Mouse (Mus musculus) heart, postnatal 4 days (tissue): ENCODE measurements around the gene Lgals1. TPM values are rescaled to one million over a fixed set of nuclear protein-coding genes. Genes with fewer than 3 reads are reported as not detected.

Source experiments
- DNase-seq: peaks from one replicate; pipeline ENCODE4 v3.0.0; 2021
- microRNA-seq, 2 experiments: library from miRNA; unstranded; fragments of <30 nt; microRNA quantifications; one replicate each; pipeline ENCODE4 v1.2.0; 2021 to 2022
- total RNA-seq, 2 experiments: library from RNA; stranded (reverse); gene quantifications; 2 replicates each; pipeline ENCODE4 v1.2.3; 2021

Lgals1 gene
- total RNA-seq, 2 experiments from 2014 or later: 465 to 471 TPM

DNA sequence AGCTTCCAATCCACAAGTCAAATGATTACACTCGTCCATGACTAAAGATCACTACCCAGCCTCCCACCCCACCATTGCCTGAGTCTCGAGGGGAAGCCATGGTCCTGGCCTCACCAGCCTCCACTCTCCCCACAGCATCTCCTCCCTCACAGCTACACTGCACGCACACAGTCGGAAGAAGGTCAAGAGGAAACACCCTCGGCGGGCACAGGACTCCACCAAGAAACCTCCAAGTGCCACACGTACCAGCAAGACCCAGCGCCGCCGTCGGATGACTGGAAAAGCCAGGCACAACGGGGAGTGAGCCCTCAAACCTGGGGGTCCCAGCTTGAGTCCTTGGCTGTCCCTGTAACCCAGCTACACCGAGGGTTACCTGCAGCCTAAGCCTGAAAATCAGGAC, 13.8 kb downstream of the Lgals1 start:
- no peak for DNase-seq

DNA sequence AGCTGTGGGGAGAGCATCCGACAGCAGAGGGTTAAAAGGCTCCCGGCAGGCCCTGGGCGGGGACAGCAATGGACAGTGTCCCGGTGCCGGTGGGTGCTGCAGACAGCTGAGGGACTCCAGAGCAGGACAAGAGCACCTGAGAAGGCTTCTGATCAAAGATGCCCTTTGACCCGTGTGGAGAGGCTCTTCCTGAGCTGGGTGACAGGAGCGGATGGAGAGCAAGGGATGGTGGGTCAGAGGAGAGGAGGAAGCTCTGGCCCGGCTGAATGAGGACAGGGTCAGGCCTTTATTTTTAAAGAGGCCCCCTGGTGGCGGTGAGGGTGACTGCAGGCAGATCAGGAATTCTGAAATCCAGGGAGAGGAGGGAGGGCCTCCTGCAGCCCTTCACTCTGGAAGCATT, 16.1 kb downstream of the Lgals1 start:
- peak; percentile 90 for DNase-seq

DNA sequence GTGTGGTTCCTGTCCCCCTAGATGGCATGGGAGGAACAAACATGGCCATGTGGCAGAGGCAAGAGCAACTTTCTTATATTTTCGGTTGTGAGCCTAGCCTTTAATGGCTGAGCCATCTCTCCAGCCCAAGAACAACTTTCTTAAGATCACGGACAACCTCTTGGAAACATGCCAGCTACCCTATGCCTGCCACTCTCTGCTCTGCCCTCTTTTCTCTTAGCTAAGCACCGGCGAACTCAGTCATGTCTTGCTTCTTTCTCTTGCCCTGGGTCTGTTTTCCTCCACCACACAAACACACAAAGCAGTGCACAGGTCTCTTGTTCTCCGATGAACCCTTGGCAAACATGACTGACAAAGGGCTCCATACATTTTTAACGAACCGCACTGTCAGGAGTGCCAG, 19.7 kb downstream of the Lgals1 start:
- no peak for DNase-seq

DNA sequence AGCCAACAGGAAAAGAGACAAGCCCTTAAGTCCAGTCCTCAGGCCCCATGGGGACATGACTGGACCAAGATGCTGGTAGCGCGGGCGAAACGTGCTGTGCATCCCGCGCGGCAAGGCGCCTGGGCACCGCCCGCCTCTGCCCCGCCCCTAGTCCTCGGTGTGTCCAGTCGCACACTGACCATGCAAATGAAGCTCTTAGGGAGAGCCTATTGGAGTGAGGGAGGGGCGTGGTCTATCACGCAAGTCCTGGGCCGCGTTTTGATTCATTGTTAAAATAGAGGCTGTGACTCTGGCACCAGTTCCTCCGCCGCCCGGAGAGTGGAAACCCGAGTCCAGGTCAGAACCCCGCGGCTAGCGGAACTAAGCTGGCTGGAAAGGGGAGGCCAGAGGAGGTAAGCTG, 21.1 kb downstream of the Lgals1 start, which contains the start of gene Triobp:
Gene Triobp, plus strand, starts transcription at position 68 of the 400 bp plus-strand sequence.
- DNase-seq: peak; percentile 89

- no peak for DNase-seq
These were observed 21.7 kb downstream of the Lgals1 start for GRCm38 (mm10) chr15:78948152-78948725.

GRCm38 (mm10) chr15:78948883-78949282, 22.4 kb downstream of the Lgals1 start:
- DNase-seq: no peak

GRCm38 (mm10) chr15:78955663-78956062, 29.1 kb downstream of the Lgals1 start:
- DNase-seq: no peak

DNA sequence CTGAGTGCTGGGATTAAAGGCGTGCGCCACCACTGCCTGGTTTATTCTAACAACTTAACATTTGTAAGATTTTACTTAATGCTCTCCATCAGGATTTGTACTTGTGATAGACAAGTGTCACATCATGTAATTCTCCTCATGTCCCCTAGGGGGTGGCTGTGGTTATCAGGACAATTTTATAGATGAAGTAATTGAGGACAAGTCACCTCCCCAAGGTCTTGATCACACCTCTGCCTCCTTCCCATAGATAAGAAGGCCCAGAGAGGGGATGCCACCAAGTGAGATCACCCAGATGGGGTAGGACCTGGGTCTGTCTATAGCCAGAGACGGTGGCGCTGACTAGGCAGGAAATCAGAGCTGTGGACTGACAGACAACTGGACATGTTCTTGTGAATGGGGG, 29.8 kb downstream of the Lgals1 start:
- no peak for DNase-seq

- DNase-seq: no peak
These were observed 30.5 kb downstream of the Lgals1 start for GRCm38 (mm10) chr15:78957021-78957420.

DNA sequence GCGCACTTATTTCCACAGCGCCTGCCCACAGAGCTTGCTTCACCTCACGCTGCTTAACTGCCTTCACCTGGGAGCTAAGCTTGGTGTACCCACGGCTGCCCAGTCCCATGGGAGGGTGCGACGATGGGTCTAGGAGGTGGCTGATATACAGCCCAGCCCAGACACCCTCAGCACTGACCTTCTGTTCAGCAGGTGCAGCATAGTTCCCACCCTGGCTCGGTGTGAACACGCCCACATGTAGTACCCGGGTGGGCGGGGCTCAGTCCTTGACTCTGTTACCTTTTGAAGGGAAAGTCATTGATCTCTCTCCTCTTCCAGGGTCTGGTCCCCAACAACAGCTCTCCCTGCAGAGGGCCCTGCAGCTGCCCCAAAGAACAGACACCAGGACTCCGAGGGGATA, 33.0 kb downstream of the Lgals1 start:
- no peak for DNase-seq

- peak; percentile 64 for DNase-seq
These were observed 33.6 kb downstream of the Lgals1 start for GRCm38 (mm10) chr15:78960088-78960487.

DNA sequence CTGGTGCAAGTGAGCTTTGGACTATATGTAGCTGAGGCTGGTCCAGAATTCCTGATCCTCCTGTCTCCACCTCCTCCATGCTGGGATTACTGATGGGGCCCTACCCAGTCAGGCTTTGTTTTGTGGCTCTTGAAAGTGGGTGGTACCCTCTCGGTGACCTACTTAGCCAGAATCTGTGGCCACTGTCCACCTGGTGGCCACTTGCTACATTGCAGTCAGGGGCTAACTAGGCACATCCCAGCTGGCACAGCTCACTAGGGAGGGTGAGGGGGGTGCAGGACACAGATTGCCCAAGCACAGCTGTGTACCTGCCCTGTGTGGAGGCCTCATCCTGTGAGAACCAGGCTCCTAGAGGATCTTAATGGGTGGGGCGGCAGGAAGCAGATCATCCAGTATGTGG, 36.4 kb downstream of the Lgals1 start:
- DNase-seq: peak; percentile 82

DNA sequence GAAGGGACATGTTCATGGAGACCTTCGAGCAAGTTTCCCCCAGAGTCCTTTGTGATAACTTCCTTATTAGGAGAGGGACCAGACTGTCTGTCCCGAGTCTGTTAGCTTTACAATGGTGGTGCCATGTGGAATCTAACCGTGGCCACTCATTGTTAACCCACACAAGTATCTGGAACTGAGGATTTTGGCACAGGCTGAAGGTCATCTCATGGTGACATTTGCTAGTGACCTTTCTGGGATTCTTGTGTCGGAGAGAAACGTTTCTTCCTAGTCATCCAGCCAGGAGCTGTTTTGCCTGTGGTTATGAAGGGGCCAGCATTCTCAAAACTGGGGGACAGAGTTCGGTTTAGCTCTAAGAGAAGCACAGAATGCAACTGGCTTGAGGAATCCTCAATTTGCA, 45.1 kb downstream of the Lgals1 start:
- DNase-seq: no peak

- peak; percentile 37 for DNase-seq
These were observed 47.4 kb downstream of the Lgals1 start for GRCm38 (mm10) chr15:78973950-78974349.

- DNase-seq: no peak
These were observed 51.2 kb downstream of the Lgals1 start for GRCm38 (mm10) chr15:78977676-78978159.

- DNase-seq: peak; percentile 92
These were observed 52.4 kb downstream of the Lgals1 start for GRCm38 (mm10) chr15:78978875-78979274.

Small RNAs within 50 kb of the gene (microRNA-seq; reads per million reads assigned to microRNA genes)
- gene Mir6955: 0.41 to 0.69 reads per million in 2 experiments

Other genes with a start within 250 kb of the Lgals1 start
- 1 to 10 TPM in 1 of 2 experiments, under 1 TPM in 1; 0.95 to 1.3 TPM for gene Elfn2, start 208.0 kb upstream of the Lgals1 start, total RNA-seq
- gene Mfng, start 153.2 kb upstream of the Lgals1 start, total RNA-seq: 10 to 100 TPM; 17.6 to 18.1 TPM
- gene Card10, start 123.7 kb upstream of the Lgals1 start, total RNA-seq: 10 to 100 TPM; 15.9 to 18.8 TPM
- gene Cdc42ep1, start 84.1 kb upstream of the Lgals1 start, total RNA-seq: 10 to 100 TPM; 55.3 to 59.9 TPM
- not detected for gene Lgals2, start 71.2 kb upstream of the Lgals1 start, total RNA-seq
- gene Gga1, start 49.5 kb upstream of the Lgals1 start, total RNA-seq: 10 to 100 TPM; 47.1 to 47.6 TPM
- gene Gm49510, start 27.1 kb upstream of the Lgals1 start, total RNA-seq: under 1 TPM in 1 of 2 experiments, not detected in 1; 0.29 TPM
- 10 to 100 TPM in 1 of 2 experiments, 1 to 10 TPM in 1; 7.7 to 11.1 TPM for gene Sh3bp1, start 27.0 kb upstream of the Lgals1 start, total RNA-seq
- 1 to 10 TPM; 9.3 to 9.4 TPM for gene Pdxp, start 12.8 kb upstream of the Lgals1 start, total RNA-seq
- 10 to 100 TPM; 20.2 to 22.6 TPM for gene Nol12, start 8.2 kb downstream of the Lgals1 start, total RNA-seq
- 10 to 100 TPM; 59.0 to 68.2 TPM for gene Triobp, start 21.0 kb downstream of the Lgals1 start, total RNA-seq
- 100 to 1,000 TPM; 262 to 304 TPM for gene H1f0, start 101.7 kb downstream of the Lgals1 start, total RNA-seq
- not detected for gene Galr3, start 115.2 kb downstream of the Lgals1 start, total RNA-seq
- gene Ankrd54, start 136.2 kb downstream of the Lgals1 start, total RNA-seq: 10 to 100 TPM; 11.8 to 12.7 TPM
- gene Eif3l, start 148.5 kb downstream of the Lgals1 start, total RNA-seq: 100 to 1,000 TPM; 103 to 109 TPM
- gene Micall1, start 182.2 kb downstream of the Lgals1 start, total RNA-seq: 100 to 1,000 TPM in 1 of 2 experiments, 10 to 100 TPM in 1; 92.8 to 101 TPM
- 100 to 1,000 TPM; 126 to 139 TPM for gene Polr2f, start 214.3 kb downstream of the Lgals1 start, total RNA-seq
- gene 1700088E04Rik, start 214.5 kb downstream of the Lgals1 start, total RNA-seq: 1 to 10 TPM; 1.2 to 2.1 TPM
- gene Sox10, start 238.5 kb downstream of the Lgals1 start, total RNA-seq: under 1 TPM; 0.55 to 0.90 TPM